Mouse (Mus musculus) T-helper 1 cell (primary cell): Measurements from ENCODE around the gene Lmcd1.

Source experiments
- in situ Hi-C: fragments of 300-600 bp; cut with MboI, MseI; formaldehyde crosslinking; loops from one replicate; pipeline ENCODE4 v1.15.1; 2025; ENCODE audit warnings: high pct_unique_total_duplicates

The Lmcd1 gene

GRCm38 (mm10) chr6:112287671-112288070 is 14.1 kb downstream of the Lmcd1 start:
- in situ Hi-C loops, result no loop called here

GRCm38 (mm10) chr6:112288271-112288670 is 14.7 kb downstream of the Lmcd1 start:
- in situ Hi-C loops, result no loop called here

DNA sequence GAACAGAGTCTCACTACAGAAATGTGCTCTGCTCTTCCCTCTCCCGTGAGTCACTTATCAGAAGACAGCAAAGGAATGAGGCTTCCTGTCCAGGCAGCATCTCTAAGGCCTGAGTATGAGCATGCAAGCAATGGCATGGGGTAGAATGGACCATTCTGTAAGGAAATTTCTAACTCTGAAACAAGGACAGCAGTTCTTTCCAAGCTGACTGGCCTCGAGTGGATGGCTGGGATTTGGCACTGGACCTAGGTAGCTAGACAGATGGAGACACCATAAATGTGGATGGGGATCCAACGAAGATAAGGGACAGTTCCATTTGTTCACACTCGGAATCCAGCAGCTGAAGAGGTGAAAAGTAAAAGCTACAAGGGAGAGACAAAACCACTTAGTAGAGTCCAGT is 17.6 kb downstream of the Lmcd1 start:
- in situ Hi-C loops, result no loop called here

GRCm38 (mm10) chr6:112293320-112293719 is 19.8 kb downstream of the Lmcd1 start:
- in situ Hi-C loops, result no loop called here

GRCm38 (mm10) chr6:112295269-112295668 is 21.7 kb downstream of the Lmcd1 start:
- in situ Hi-C loops, result no loop called here

DNA sequence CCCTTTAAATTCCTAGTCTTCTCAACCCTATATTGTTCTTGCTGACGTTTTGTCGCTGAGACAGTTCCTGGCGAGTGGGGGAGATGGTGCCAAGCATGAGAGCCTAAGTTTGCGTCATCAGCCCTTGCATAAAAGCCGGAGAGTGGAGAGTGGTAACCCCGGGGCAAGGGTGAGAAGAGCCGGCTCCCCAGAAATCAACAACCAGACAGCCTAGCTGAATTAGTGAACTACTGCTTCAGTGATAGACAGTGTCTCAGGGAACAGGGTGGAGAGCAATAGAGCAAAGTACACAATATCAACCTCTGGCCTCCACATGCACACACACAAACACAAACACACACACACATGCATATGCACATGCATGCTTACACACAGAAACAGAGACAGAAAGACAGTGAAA is 26.6 kb downstream of the Lmcd1 start:
- in situ Hi-C loops, result no loop called here

- in situ Hi-C loops, result no loop called here
Observed at GRCm38 (mm10) chr6:112300633-112301032, 27.1 kb downstream of the Lmcd1 start.

GRCm38 (mm10) chr6:112302248-112302647 is 28.7 kb downstream of the Lmcd1 start:
- in situ Hi-C loops, result no loop called here

GRCm38 (mm10) chr6:112302814-112303383 is 29.3 kb downstream of the Lmcd1 start:
- in situ Hi-C loops, result no loop called here

GRCm38 (mm10) chr6:112304751-112305150 is 31.2 kb downstream of the Lmcd1 start:
- in situ Hi-C loops, result no loop called here

GRCm38 (mm10) chr6:112309330-112309938 is 35.9 kb downstream of the Lmcd1 start:
- in situ Hi-C loops, result no loop called here

- in situ Hi-C loops, result no loop called here
Observed at GRCm38 (mm10) chr6:112311385-112311784, 37.8 kb downstream of the Lmcd1 start.

DNA sequence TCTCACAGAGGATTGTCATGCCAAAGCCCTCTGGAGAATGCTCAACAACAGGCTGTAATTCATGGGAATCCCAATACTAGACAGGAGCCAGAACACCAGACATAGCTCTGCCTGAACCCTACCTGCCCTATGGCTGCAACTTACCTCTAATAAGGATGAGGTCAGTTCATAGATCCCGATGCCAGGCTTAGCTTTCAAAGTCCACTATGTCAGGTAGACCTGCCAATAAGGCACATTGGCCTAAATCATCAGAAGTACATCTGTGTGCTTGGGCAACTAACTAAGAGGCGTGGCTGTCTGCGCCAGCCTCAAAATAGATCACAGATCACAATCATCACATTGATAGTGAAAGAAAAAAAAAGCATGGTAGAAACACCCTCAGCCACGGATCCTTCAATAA is 45.9 kb downstream of the Lmcd1 start:
- in situ Hi-C loops, result no loop called here

GRCm38 (mm10) chr6:112320679-112321078 is 47.1 kb downstream of the Lmcd1 start:
- in situ Hi-C loops, result no loop called here

- in situ Hi-C loops, result no loop called here
Observed at GRCm38 (mm10) chr6:112322916-112323315, 49.4 kb downstream of the Lmcd1 start.

DNA sequence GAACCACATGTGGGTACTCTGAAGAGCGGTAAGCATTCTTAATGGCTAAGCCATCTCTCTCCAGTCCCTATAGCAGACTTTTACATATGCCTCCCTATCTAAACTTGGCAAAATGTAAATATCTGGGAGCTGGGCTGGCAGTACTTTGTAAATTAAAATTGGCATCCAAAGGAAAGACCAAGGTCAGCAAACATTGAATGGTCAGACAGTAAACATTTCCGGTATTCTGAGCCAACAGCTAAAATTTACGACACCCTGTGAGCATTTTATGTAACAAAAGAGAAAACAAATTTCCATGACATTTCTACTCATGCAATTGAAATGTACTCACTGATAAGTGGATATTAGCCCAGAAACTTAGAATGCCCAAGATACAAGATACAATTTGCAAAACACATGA is 51.7 kb downstream of the Lmcd1 start:
- in situ Hi-C loops, result no loop called here

DNA sequence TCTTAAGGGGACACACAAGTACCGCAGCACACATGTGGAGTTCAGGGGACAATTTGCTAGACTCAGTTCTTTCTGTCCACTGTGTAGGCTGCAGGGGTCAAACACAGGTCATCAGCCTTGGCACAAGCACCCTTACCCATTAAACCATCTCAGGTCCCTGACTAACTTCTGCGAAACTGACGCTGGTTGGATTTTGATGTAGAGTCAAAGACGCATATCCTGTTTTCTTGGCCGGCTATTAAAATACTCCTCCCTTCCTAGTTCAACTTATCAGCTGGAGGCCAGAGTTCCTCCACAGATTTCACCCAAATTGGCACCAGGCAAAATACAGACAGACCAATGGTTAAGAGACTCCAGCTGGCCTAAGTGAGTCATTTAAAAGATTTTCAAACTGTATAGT is 54.2 kb downstream of the Lmcd1 start:
- in situ Hi-C loops, result no loop called here

- in situ Hi-C loops, result no loop called here
Observed at GRCm38 (mm10) chr6:112330520-112331222, 57.1 kb downstream of the Lmcd1 start.

- in situ Hi-C loops, result no loop called here
Observed at GRCm38 (mm10) chr6:112331223-112331598, 57.7 kb downstream of the Lmcd1 start.

DNA sequence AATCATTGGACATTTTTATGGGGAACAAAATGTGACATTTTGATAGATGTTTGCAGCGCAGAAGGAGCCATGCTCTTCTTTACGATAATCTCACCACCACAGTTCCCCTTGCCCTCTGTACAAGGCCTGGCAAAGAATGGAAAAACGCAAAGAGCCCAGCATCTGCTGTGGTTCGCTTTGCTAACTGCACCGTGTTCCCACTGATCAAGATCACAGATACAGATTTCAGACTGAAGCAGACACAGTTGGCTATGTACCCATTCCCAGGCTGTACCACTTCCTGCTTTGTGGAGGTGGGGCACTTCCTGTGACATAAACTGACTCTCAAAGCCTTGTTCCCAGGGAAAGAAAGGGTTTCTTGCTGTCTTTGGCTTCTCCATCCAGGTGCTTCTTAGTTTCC is 60.4 kb downstream of the Lmcd1 start:
- in situ Hi-C loops, result no loop called here

- in situ Hi-C loops, result no loop called here
Observed at GRCm38 (mm10) chr6:112337667-112338066, 64.1 kb downstream of the Lmcd1 start.

DNA sequence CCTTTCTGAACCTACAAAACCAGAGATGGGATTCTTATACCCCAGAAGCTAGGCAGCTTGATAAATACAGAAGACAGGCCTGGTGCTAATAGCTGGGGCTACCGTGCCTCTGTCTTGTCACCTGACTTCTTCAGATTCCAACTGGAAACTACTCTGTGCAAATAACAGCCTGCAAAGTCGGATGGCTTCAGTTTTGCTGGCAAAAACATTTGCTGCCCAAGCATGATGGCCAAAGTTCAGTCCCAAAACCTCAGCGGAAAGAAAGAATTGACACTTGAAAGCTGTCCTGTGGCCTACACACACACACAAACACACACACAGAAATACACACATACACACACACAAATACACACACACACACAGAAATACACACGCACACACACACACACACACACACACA is 65.5 kb downstream of the Lmcd1 start:
- in situ Hi-C loops, result no loop called here

DNA sequence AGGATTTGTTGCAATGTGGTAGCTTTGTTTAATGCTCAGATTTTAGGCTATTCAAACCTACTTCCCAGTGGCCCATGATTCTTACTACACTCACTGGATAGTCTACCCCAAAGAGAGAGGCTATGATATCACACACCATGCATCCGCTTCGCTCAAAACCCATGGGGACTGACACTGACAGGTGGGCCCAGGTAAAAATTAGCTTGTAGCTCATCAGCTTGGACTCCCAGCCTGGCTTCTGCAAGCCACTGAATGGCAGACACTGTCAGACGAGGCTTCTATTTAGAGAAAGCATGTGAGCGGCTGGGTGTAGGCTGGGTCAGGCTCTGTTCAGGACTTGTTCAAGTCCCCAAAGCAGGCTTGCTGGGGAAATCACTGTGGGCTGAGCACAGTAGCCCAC is 76.9 kb downstream of the Lmcd1 start:
- in situ Hi-C loops, result no loop called here
